Mouse (Mus musculus) frontal cortex, postnatal 10 days (tissue): ENCODE data around the gene Mtrex.

Experiments
- DNase-seq, 2 experiments: peaks; one replicate each; pipeline ENCODE4 v3.0.0; 2022; ENCODE audit warnings: low spot score in 2 of 2, mixed read lengths in 1 of 2

Mtrex gene

GRCm38 (mm10) chr13:112927287-112928001, at the start of gene Mtrex, which contains the start of gene Dhx29:
Gene Mtrex, minus strand, starts transcription at chr13:112927398.
Gene Dhx29, plus strand, starts transcription at chr13:112927454.
- DNase-seq = peak; percentile 99 to 100

- DNase-seq = no peak
Observed at GRCm38 (mm10) chr13:112976720-112977119, 49.5 kb upstream of the Mtrex start.

GRCm38 (mm10) chr13:112967267-112967666, 40.1 kb upstream of the Mtrex start:
- no peak for DNase-seq

DNA sequence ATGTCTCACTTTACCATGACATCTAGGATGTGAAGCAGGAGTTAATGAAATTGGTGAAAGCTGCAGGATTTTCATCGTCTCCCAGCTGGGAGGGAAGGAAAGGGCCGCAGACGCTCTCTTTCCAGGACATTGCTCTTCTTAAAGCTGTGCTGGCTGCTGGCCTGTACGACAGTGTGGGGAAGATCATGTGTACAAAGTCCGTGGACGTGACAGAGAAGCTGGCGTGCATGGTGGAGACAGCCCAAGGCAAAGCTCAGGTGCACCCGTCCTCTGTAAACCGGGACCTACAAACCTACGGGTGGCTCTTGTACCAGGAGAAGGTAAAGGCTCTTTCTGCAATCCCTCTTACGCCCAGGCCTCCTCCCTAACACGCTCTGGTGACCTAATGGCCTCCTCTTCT, 37.2 kb upstream of the Mtrex start:
- no peak for DNase-seq

- DNase-seq = no peak
Observed at GRCm38 (mm10) chr13:112963081-112963480, 35.9 kb upstream of the Mtrex start.

GRCm38 (mm10) chr13:112954067-112954466, 26.9 kb upstream of the Mtrex start:
- DNase-seq = no peak

GRCm38 (mm10) chr13:112945900-112946299, 18.7 kb upstream of the Mtrex start:
- DNase-seq = no peak

DNA sequence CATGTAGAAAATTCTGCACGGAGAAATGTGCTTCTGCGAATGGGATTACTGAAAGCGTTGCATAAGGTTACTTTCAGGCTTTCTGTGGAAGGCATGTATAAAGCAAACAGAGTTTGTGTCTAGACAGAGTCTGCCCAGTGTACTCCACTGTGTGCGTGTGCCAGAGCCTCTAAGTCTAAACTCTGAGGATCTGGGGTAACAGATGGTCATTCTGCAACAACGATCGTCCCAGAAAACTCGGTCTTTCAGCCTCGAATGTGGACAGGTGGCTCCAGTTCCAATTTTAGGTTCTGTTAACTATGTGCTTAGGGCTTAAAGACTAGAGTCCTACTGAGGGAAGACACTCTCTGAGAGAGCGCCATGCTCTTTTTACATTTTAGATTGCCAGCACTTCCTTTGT, 18.1 kb upstream of the Mtrex start:
- DNase-seq = no peak

DNA sequence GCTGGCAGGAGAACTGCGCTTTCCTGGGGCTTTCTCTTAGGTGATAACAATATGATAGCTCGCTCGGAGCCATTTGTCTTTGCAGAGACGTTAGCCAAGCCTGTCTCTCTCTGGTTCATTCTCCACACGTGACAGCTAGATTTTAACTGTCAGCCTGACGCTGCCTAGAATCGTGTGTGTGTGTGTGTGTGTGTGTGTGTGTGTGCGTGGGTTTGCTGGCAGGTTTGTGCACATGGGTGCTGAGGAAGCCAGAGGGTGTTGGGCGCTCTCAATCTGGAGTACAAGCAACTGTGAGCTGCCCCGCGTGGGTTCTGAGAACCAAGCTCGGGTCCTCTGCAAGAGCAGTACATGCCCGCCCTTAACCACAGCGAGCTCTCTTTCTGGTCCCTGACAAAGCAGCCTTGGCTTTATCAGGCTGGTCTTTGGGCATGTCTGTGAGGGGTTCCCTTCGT, 14.7 kb upstream of the Mtrex start:
- DNase-seq = peak in 1 of 2 experiments; percentile 17

GRCm38 (mm10) chr13:112938130-112938529, 10.9 kb upstream of the Mtrex start:
- DNase-seq = no peak

DNA sequence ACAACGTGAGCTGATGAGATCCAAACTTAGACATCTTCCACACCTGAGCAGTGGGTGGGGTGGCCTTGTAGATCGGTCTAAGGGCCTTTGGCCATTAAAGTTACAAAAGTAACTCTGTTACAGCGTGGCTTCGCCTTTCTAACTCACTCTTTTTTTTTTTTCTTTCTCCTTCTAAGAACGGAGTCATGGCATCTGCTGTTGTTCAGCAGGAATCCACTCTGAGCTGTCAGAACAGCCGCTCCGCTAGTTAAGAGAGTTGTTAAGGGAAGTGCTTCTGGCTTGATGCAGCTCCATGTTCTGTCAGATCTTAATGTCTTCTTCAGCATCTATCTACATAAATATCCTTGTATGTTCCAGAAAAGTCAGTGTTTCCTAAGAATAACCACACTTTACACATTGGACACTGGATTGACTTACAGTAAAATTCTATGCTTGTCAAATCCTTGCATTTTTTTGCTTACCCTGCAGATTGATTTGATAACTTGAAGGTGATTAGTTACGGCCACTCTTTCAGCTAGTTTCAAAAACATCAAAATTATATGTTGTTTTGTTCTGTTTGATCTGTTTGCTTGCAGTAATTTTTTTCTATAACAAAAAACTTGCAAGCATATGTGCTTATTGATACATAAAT, 955 bp upstream of the Mtrex start:
- no peak for DNase-seq

DNA sequence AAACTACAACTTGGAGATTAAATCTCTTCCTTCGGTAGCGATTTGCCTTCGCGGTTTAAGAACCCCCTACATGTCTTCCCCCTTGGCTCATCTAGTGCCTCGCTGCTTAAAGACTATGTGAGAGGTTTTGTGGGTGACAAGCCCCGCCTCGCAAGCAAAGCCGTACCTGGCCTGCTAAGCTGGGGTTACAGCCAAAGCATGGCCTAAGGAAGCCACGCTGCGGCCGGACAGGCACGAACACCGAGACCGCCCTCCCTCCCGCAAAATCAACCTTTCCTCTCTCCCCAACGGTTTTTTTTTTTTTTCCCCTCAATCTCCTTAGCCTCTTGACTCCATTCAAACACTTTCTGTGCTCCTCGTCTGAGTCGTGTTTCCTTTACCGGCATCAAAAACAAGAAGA, 402 bp downstream of the Mtrex start:
- no peak for DNase-seq

DNA sequence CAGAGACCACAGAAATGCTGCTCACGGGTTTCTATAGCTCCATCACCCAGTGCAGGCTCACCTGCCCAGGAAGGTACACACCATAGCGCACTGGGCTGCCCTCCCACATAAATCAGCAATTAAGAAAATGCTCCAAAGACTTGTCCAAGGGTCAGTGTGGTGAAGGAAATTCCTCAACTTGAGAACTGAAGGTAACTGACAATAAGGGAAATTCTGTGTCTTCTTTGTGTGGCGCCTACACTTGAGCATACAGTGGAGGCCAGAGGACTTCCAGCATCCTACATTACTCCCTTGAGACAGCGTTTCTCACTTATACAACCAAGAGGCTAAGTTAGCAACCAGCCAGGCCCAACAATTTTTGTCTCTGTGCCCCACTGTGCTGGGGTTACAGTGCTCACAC, 1.2 kb downstream of the Mtrex start:
- DNase-seq = no peak

- no peak for DNase-seq
Observed at GRCm38 (mm10) chr13:112925266-112925665, 1.9 kb downstream of the Mtrex start.

- no peak for DNase-seq
Observed at GRCm38 (mm10) chr13:112920906-112921305, 6.3 kb downstream of the Mtrex start.

DNA sequence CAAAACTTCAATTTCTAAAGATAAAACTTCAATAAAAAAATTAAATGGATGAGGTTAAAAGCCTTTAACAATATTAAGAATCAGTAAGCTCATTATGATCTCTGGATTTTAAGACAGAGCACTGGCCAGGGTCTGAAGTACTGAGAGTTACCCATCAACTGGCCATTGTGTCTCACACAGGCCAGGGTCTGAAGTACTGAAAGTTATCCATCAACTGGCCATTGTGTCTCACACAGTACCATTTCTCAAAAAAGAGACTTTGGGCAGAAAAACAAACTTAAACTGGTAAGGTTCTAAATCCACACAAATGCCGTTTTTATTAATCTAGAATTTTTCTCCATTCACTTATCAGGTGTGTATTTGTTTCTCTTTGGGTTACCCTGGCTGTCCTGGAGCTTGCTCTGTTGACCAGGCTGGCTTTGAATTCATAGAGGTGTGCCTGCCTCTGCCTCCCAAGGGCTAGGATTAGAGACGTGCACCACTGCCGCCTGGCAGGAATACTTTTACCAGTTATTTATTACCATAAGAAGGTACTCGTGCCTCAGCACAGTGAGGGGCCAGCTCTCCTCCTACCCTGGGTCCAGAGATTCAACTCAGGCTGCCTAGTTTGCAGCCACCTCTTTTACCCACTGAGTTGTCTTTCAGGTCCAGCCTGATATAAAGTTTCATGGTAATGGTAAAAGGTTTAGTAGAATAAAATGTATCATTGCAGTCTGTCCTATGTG, 7.9 kb downstream of the Mtrex start:
- DNase-seq = no peak

- DNase-seq = no peak
Observed at GRCm38 (mm10) chr13:112910434-112910833, 16.8 kb downstream of the Mtrex start.

DNA sequence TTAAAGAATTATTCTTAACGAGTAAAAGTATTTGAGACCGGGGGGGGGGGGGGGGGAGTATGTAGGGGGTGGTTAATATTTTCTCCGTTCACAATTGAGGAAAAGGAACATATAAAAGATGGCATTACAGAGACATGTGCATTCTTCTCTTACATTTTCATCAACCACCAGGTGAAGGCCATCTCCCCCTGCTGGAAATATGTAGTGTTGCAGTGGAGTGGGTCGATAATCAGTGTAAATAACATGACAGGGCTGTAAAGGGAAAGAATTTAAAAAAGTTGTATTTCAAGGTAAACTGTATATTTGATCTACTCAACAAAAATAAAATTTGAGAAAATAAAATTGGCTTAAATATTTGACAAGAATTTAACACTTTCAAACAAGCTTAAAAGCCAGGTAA, 17.5 kb downstream of the Mtrex start:
- DNase-seq = no peak

- no peak for DNase-seq
Observed at GRCm38 (mm10) chr13:112902176-112902575, 25.0 kb downstream of the Mtrex start.

- DNase-seq = no peak
Observed at GRCm38 (mm10) chr13:112887234-112887633, 40.0 kb downstream of the Mtrex start.

DNA sequence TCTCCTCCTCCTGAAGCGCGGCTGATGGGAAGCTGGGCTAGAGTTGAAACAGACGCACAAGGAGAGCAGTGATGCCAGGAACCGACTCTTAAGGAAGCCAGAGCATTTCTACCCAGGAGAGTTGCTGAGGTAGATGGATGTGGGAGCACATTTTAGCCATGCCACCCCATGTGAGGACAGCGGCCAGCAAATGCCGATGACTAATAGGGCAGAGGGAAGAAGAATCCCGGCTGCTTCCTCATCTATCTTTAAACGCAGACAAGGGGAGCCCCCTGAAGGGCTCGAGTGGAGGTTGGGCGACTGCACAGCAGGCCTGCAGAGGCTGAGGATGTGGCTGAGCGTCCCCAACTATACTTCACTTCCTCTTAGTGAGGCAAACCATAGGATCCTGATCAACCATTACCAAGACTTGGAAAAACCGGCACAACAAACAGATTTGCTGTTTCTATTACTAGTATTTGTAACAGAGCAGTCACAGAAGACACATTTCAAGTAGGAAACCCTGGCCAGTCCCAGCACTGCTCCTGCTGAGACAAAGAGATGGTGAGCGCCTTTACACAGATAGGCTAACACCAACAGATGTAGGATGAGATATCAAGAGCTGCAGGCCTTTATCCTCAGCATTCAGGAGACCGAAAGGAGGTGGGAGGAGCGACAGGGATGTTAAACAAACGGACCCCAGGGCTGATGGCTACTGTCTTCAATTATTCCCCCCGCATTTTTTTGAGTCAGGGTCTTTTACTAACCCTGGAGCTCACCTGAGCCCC, 55.5 kb downstream of the Mtrex start:
- DNase-seq = no peak
